Mouse (Mus musculus) G1E (cell line): ENCODE data around the gene Rnf123. TPM values are rescaled to one million over a fixed set of nuclear protein-coding genes. Genes with fewer than 3 reads are reported as not detected.

ENCODE experiments used
- ATAC-seq: 2 replicates; pipeline ENCODE4 v1.8.0; 2016; ENCODE audit warnings: mild to moderate bottlenecking; ENCODE audit not compliant: insufficient number of reproducible peaks, poor library complexity, low FRiP score, severe bottlenecking; ENCODE audit errors: extremely low read depth
- DNase-seq: peaks from one replicate; pipeline ENCODE4 v3.0.0; 2012; ENCODE audit warnings: low spot score
- H3K27me3 ChIP-seq: 2 replicates; pipeline ENCODE4 v1.6.1; 2012; ENCODE audit warnings: mild to moderate bottlenecking, low read length, inconsistent platforms; ENCODE audit not compliant: insufficient read depth
- H3K36me3 ChIP-seq: replicated peaks from 2 replicates; pipeline ENCODE3; 2012; ENCODE audit warnings: mild to moderate bottlenecking, inconsistent platforms
- H3K4me1 ChIP-seq: 2 replicates; pipeline ENCODE4 v1.6.1; 2012; ENCODE audit warnings: low read depth, low read length, inconsistent platforms, mixed read lengths; ENCODE audit not compliant: insufficient read depth
- H3K4me3 ChIP-seq: 2 replicates; pipeline ENCODE4 v1.5.1; 2012; ENCODE audit warnings: low read depth, mild to moderate bottlenecking, inconsistent platforms, low read length, moderate library complexity, mixed read lengths
- H3K9me3 ChIP-seq: replicated peaks from 2 replicates; pipeline ENCODE4 v1.6.1; 2012; ENCODE audit warnings: inconsistent platforms
- CTCF ChIP-seq: IDR thresholded peaks from 2 replicates; pipeline ENCODE4 v1.5.1; 2012; ENCODE audit warnings: low read depth, low read length, inconsistent platforms, mixed read lengths
- GATA1 ChIP-seq: IDR thresholded peaks from 2 replicates; pipeline ENCODE4 v1.6.1; 2012; ENCODE audit warnings: borderline replicate concordance, low read length, inconsistent platforms, mixed read lengths
- GATA2 ChIP-seq: IDR thresholded peaks from 2 replicates; pipeline ENCODE4 v1.6.1; 2012; ENCODE audit warnings: low read depth, low read length, inconsistent platforms, borderline replicate concordance
- POLR2AphosphoS5 ChIP-seq: IDR thresholded peaks from 2 replicates; pipeline ENCODE4 v1.6.1; 2012; ENCODE audit warnings: low read depth, low read length, inconsistent platforms; ENCODE audit not compliant: insufficient replicate concordance
- TAL1 ChIP-seq: conservative IDR thresholded peaks from 2 replicates; pipeline ENCODE4 v1.6.1; 2012; ENCODE audit warnings: low read depth, low read length, inconsistent platforms, mixed read lengths
- polyA plus RNA-seq: library from polyadenylated mRNA; stranded (reverse); fragments of >175 nt; gene quantifications from 2 replicates; pipeline ENCODE4 v1.2.3, GENCODE M21; 2012
- total RNA-seq, 2 experiments: library from RNA; stranded (forward) in 1 of 2; stranded (reverse) in 1 of 2; fragments of 200-1000 nt in 1 of 2; fragments of >200 nt in 1 of 2; fragmentation: Nextera tagmentation in 1 of 2; gene quantifications; 2 replicates each; pipeline ENCODE4 v1.2.3; 2014 to 2017

The Rnf123 gene
- total and polyA plus RNA-seq, 3 experiments = 18.6 to 255 (median 74.5) TPM

DNA sequence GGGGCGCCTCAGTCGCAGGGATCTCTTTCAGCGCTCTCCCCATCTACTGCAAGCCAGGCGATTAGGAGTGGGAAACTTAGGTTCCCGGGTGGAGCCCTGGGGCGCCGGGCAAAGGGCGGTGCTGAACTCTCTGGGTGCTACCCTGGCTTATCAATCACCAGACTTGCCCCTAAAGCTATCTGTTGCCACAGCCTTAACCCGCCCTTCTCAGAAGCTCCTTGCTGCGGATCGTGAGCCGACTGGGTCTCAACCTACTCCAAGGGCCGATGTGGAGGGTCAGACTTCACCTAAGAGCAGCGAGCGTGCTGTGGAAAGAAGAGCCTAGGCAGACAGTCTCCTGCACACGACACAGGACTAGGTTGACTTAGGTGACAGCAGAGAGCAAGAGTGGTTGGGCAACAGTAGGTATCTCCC, 11.9 kb upstream of the Rnf123 start:
- peaks cover 84% of the 10 kb centered on the region for H3K4me1 ChIP-seq
- no peaks in the 10 kb centered on the region; the same call in 1 of the 2 replicates for H3K27me3 ChIP-seq
- DNase-seq (peak; percentile 66), ATAC-seq (peak; percentile 43)
- no peaks in the 10 kb centered on the region for H3K9me3 ChIP-seq
- peak overlapping the region; percentile 94 for H3K4me3 ChIP-seq
- TF ChIP-seq POLR2AphosphoS5 = no peak
- TF ChIP-seq GATA2 = no peak
- TF ChIP-seq CTCF = no peak
- no peak for TF ChIP-seq GATA1
- peak; percentile 77 for TF ChIP-seq TAL1
- peaks cover 72% of the 10 kb centered on the region for H3K36me3 ChIP-seq

DNA sequence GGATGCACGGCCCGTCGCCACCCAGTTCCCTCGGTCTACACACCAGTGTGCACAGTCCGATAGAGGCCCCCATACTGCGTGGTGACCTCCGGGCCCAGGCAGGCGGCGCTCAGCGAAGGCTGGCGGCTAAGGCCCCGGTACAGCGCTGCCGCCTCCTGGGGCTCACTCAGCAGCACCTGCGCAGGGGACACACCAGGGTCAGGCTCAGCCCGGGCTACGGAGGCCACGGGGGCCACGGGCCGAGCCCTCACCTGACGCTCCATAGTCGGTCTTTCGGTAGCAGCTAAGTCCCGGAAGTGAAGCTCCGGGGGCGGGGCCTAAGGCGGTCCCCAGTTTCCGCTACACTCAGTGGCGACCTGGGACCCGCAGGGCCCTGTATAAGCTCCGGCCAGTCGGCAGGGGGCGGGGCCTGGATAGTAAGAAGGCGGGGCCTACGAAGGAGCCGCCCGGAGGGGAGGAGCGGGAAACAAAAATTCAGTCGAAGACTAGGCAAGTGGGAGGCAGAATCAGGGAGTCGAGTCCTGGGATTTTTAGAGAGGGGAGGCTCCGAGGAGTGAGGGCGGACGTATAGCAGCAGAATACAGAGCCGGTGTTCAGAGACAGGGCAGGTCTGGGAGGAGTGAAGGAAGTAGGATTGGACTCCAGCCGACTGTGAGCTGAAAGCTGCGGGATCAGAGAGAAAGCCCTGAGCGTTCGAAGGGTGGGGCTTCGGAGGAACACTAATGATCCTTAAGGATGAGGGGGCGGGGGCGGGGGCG, 11.2 kb upstream of the Rnf123 start, which contains the start of gene Apeh:
Gene Apeh, minus strand, starts transcription at position 423 of the 758 bp plus-strand sequence.
- Histone ChIP-seq H3K4me3 (peak within 1 kb of the TSS; percentile 94), H3K9me3 (no peaks in the 10 kb centered on the region), H3K36me3 (peaks cover 72% of the 10 kb centered on the region), H3K4me1 (peaks cover 80% of the 10 kb centered on the region), H3K27me3 (no peaks in the 10 kb centered on the region; the same call in 1 of the 2 replicates)
- no peak for TF ChIP-seq GATA2
- no peak for TF ChIP-seq GATA1
- TF ChIP-seq TAL1 = no peak
- no peak for TF ChIP-seq CTCF
- TF ChIP-seq POLR2AphosphoS5 = no peak
- DNase-seq = peak; percentile 94
- ATAC-seq = peak; percentile 83

DNA sequence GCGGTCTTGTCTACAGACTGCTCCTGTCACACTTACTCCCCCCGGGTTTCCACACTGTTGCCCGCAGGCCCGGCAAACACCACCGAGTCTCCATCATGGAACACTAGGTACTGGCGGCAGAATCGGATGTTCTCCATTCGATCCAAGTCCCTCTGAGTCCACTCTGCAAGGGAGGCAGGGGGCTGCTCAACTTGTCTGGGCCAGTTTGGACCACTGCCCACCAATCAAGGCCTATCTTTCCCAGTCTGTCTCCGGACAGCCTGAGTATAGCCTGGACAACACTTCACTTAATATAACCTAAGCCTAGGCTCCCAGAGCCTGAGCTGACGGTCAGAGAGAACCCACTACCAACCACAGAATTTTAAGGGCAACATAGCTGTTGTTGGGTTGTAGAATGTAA, 10.4 kb upstream of the Rnf123 start:
- no peak for ATAC-seq
- H3K4me1 ChIP-seq = peaks cover 76% of the 10 kb centered on the region
- peaks cover 72% of the 10 kb centered on the region for H3K36me3 ChIP-seq
- DNase-seq = no peak
- H3K27me3 ChIP-seq = no peaks in the 10 kb centered on the region; the same call in 1 of the 2 replicates
- H3K9me3 ChIP-seq = no peaks in the 10 kb centered on the region
- peak overlapping the region; percentile 94 for H3K4me3 ChIP-seq
- TF ChIP-seq TAL1 = no peak
- TF ChIP-seq CTCF = no peak
- no peak for TF ChIP-seq POLR2AphosphoS5
- no peak for TF ChIP-seq GATA2

DNA sequence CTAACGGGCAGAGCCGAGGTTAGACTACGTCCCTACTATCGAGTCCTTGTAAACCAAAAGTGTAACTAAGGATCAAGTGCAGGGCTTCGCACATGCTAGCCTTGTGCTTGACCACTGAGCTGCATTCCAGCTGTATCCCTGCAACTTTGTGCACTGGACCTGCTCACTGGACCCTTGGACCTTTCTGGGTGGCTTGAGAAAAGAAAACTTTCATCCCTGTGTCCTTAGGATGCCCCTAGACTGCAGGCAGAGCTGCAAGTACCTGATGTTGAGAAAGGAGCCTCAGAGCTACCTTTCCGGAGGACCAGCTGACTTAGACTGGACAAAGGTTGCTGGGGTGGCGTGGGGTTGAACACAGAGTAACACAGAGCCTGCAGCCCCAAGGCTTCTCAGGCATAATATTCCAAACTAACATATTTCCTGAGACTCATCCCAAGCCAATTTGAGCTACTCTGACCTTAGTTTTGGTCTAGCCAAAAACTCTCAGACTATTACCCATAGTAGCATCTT, 7.5 kb upstream of the Rnf123 start:
- TF ChIP-seq POLR2AphosphoS5 = no peak
- TF ChIP-seq TAL1 = no peak
- no peak for TF ChIP-seq CTCF
- TF ChIP-seq GATA1 = no peak
- TF ChIP-seq GATA2 = no peak
- Histone ChIP-seq H3K4me1 (peaks cover 65% of the 10 kb centered on the region), H3K36me3 (peaks cover 79% of the 10 kb centered on the region), H3K27me3 (no peaks in the 10 kb centered on the region; the same call in 1 of the 2 replicates), H3K9me3 (no peaks in the 10 kb centered on the region), H3K4me3 (no peak overlapping the region)
- no peak for DNase-seq
- no peak for ATAC-seq

DNA sequence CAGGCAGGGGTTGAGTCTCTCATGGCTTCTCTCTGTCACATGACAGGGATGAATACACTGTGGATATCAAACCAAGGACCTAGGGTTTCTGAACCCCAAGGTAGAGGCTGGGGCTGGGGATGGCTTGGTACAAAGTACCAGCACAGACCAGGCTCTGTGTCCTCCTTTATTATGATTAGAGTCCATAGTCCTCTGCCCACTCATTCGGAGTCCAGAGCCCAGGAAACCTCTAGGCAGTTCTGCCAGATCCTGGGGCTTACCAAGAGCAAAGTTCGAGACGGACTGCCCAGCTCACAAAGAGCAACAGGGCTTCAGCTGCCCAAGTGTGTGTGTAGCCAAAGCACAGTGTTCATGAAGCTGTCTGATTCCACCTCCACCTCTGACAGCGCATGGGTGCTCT, 2.1 kb upstream of the Rnf123 start:
- H3K4me1 ChIP-seq = peaks cover 77% of the 10 kb centered on the region
- no peaks in the 10 kb centered on the region for H3K27me3 ChIP-seq
- H3K4me3 ChIP-seq = no peak overlapping the region
- TF ChIP-seq CTCF (no peak), GATA1 (no peak), GATA2 (no peak), TAL1 (no peak), POLR2AphosphoS5 (no peak)
- no peaks in the 10 kb centered on the region for H3K9me3 ChIP-seq
- DNase-seq (no peak), ATAC-seq (no peak)
- H3K36me3 ChIP-seq = peaks cover 94% of the 10 kb centered on the region

DNA sequence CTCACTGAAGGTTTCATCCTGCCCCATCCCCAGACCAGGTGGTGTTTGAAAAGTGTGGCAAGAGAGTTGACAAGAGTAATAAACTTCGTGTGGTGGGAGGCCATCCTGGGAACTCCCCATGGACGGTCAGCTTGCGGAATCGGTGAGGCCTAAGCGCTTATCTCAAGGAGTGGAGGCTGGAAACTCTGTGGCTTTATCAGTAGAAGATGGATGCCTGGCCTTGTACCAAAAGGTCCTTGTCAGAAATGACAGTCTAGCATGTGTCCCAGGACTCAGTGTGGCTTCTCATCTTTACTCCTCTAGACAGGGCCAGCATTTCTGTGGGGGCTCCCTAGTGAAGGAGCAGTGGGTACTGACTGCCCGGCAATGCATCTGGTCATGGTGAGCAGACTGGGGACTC, 415 bp upstream of the Rnf123 start:
- Histone ChIP-seq H3K9me3 (no peaks in the 10 kb centered on the region), H3K4me1 (peaks cover 82% of the 10 kb centered on the region), H3K4me3 (no peak overlapping the region), H3K27me3 (no peaks in the 10 kb centered on the region), H3K36me3 (peaks cover 77% of the 10 kb centered on the region)
- no peak for ATAC-seq
- no peak for DNase-seq
- TF ChIP-seq GATA1 (no peak), CTCF (no peak), POLR2AphosphoS5 (no peak; the same call in 1 of the 2 replicates), TAL1 (no peak), GATA2 (no peak)
